Mouse (Mus musculus) thymus, adult 18-20 months (tissue): ENCODE results near the gene Plekha5.
A peak's percentile ranks its signal among the peaks of the same experiment; 100 is the strongest.
"Not testable (repeated sequence)": the region's sequence is repeated elsewhere in the genome, so short reads cannot be mapped to it uniquely, and the experiment has no call there.

Experiments used
- DNase-seq, 2 experiments: peaks; one replicate each; pipeline ENCODE4 v3.0.0; 2022; ENCODE audit warnings: mixed read lengths in 2 of 2

The Plekha5 gene

DNA sequence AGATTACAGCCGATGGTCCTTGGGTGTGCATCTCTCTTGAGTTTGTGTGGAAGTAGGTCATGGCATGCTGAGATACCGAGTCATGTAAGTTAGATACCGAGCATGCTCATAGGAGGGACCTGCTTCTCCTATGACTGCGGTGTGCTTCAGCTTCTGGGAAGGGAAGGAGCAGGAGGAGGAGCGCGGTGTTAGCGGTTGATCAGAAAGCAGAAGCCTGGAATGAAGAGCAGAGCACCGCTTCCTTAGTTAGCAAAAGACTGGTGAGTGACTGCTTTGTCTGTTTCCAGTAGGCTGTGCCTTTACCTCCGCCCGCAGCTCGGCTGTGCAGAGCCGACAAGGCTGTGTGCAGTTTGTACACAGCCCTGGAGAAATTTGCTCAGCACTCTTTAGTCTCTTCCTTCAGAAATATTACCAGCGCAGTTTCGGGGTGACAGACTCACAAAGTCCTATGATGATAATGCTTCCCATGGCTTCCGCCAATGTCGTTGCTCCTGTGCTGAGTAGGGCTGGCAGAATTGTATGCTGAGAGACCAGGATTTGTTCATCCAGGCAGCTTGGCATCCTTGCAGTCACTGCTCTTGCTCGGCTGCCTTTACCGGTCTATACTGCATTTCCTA, 67.2 kb downstream of the Plekha5 start:
- DNase-seq = peak in 1 of 2 experiments; percentile 13

GRCm38 (mm10) chr6:140492043-140492442, 68.2 kb downstream of the Plekha5 start:
- no peak for DNase-seq

DNA sequence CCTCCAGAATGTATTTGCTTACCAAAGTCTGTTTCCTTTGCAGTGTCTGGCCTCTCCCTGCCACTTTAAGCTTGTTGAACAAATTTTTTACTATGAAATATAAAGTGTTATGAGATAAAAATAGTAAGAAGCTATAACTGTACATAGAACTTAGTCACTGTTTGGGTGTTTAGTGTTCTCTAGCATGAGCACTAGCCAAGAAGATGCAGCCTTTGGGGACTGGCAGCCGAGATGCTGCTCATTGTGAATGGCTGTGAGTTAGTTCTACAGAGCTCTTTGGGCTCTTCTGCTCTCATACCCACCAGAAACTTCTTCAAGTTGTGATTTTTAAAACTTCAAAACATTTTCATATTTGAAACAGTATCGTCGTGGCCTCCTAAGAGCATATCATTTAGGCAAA, 74.2 kb downstream of the Plekha5 start:
- no peak for DNase-seq

DNA sequence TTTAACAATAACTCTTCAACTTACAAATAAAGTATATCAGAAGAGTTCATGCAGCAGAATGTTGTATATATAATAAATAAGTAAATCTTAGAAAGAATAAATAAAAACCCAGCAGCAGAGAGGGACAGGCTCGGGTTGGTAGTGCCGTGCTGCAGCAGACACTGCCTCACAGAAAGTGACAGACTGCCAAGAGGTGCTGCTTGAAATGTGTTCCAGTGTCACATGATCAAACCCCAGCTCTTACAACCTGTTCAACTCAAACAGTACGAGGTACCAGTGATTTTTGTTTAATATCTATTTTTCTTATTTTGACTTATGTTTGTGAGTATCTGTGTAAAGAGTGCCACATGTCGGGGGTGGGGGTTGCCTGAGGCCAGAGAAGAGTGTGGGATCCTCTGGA, 75.1 kb downstream of the Plekha5 start:
- DNase-seq = no peak

GRCm38 (mm10) chr6:140500829-140501228, 77.0 kb downstream of the Plekha5 start:
- DNase-seq = not testable (repeated sequence)

DNA sequence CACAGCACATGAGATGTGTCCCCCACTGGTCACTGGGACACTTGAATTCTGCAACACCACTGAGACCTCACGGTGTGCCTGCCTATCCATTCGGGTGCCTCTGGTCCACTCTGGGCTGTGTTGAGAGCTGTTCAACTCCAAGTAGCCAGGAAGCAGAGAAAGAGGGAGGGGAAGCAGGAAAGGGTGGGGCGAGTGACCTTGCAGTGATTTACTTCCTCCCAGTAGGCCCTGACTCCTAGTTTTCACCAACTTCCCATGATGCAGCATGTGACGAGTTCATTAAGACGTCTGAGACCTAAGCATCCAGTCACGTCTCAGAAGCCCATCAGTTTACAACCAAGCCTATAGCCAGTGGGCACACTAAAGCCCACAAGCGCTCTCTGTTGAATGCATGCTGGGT, 78.0 kb downstream of the Plekha5 start:
- no peak for DNase-seq

- DNase-seq = no peak
These were observed 80.9 kb downstream of the Plekha5 start for GRCm38 (mm10) chr6:140504796-140505195.

- no peak for DNase-seq
These were observed 83.8 kb downstream of the Plekha5 start for GRCm38 (mm10) chr6:140507605-140508004.

DNA sequence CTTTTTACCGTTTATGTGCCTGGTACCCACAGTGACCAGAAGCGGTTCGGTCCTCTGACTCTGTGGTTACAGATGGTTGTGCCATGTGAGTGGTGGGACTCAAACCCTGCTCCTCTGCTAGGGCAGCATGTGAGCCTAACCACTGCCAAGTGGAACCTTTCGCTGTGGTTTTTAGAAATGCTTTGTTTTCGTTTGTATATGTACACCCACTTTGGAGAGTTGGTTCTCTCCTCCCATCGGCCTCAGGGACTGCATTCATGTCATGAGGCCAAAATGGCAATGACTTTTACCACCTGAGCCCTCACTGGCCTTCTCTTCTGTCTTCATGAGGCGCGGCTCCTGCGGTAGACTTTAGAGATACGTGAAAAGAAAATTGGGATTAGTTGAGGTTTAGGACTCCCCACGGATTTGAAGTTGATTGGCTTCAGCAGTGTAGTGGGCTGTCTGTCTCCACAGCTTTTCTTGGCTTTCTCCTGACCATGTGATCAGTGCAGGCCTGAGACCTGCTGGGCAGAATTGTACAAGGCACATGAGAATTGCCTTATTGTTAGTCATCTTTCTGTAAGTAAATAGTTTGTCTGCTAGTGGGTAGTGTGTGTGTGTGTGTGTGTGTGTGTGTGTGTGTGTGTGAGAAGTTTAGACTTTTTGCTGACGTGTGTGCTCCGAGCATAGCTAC, 84.8 kb downstream of the Plekha5 start:
- DNase-seq = no peak

DNA sequence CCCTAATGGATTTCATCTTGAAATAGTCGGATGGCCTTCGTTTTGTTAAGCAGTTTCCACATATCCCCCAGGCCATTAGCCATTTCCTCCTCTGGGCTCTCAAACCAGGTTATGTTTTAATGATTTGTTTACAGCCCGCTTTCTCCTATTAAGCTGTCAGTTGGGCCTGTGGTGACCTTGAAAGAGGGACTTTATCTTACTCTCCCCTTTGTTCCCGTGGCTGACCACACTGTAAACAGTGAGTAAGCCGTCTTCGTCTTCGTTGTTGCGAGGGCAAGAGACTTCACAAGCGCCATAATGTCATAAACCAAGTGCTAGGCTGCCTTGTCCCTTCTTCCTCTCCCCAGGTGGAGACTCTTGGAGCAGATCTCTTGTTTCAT, 85.3 kb downstream of the Plekha5 start:
- DNase-seq = no peak

GRCm38 (mm10) chr6:140512016-140512415, 88.2 kb downstream of the Plekha5 start:
- no peak for DNase-seq

DNA sequence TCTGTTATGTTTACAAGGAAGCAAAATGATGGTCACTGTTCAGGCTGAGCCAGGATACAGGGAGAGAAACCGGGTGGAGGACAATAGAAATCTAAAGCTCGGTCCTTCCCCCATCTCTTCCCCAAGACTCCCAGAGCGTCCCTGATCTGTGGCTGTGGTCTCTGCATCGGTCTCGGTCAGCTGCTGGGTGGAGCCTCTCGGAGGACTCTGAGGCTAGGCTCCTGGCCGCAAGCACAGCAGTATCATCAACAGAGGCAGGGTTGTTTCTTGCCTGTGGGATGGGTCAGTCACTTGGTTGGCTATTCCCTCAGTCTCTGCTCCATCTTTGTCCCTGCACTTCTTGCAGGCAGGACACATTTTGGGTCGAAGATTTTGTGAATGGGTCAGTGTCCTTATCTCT, 88.6 kb downstream of the Plekha5 start:
- DNase-seq = no peak

- peak in 1 of 2 experiments; percentile 47 for DNase-seq
These were observed 90.6 kb downstream of the Plekha5 start for GRCm38 (mm10) chr6:140514205-140515110.

GRCm38 (mm10) chr6:140515550-140515949, 91.7 kb downstream of the Plekha5 start:
- no peak for DNase-seq

- no peak for DNase-seq
These were observed 92.3 kb downstream of the Plekha5 start for GRCm38 (mm10) chr6:140516202-140516601.

DNA sequence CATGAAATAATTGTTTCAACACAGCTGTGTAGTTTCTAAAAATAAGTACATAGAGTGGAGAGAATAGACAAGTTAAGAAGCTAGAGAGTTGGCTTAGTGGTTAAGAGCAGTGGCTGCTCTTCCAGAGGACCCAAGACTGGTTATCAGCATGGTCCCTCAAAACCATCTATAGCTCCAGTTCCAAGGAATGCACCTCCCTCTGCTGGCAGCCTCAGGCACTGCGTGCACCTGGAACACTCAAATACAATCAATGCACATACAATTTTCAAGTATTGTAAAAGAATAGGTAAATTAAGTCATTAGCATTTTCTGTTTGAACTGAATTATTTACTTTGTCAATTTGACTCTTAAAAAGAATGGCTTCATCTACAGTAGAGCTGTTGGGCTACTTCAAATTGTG, 93.3 kb downstream of the Plekha5 start:
- DNase-seq = peak in 1 of 2 experiments; percentile 17

GRCm38 (mm10) chr6:140519019-140519418, 95.2 kb downstream of the Plekha5 start:
- no peak for DNase-seq

- DNase-seq = no peak
These were observed 95.8 kb downstream of the Plekha5 start for GRCm38 (mm10) chr6:140519488-140520159.

GRCm38 (mm10) chr6:140520961-140521360, 97.1 kb downstream of the Plekha5 start:
- no peak for DNase-seq

- DNase-seq = no peak
These were observed 98.0 kb downstream of the Plekha5 start for GRCm38 (mm10) chr6:140521832-140522231.

- no peak for DNase-seq
These were observed 99.7 kb downstream of the Plekha5 start for GRCm38 (mm10) chr6:140523600-140523999.

DNA sequence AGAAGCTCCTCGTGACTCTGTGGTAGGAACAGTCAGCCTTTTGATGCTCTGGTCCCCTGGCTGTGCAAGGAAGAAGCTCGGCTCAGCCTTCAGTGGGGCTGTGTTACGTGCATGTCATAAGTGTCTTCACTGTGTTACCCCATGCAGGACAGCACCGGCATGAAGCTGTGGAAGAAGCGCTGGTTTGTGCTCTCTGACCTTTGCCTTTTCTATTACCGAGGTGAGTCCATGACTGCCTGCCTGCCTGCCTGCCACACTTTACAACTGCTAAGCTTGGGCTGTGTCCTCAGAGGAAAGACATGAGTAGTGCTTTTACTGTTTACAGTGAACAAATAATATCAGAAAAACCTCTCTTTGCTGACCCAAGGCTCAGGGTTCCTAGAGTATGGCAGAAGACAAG, 104.6 kb downstream of the Plekha5 start:
- no peak for DNase-seq

DNA sequence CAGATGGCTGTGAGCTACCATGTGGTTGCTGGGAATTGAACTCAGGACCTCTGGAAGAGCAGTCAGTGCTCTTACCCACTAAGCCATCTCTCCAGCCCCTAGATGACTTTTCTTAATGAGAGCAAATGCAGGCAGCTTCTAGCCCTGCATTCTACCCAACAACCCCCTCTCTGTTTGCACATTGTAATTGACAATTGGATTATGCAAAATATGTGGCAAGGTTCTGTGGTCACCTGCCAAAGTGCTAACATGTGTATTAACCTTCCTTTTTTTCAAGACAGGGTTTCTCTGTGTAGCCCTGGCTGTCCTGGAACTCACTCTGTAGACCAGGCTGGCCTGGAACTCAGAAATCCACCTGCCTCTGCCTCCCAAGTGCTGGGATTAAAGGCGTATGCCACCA, 109.0 kb downstream of the Plekha5 start:
- DNase-seq = not testable (repeated sequence)
